Mouse (Mus musculus) forebrain, postnatal 0 days (tissue): ENCODE data around the gene Taf6. TPM values are rescaled to one million over a fixed set of nuclear protein-coding genes. Genes with fewer than 3 reads are reported as not detected.

Source experiments
- ATAC-seq: fragments of 200-750 bp; cut with Nextera tagmentation; 2 replicates; pipeline ENCODE4 v1.8.0; 2017; ENCODE audit warnings: mild to moderate bottlenecking, moderate library complexity
- DNase-seq: peaks from one replicate; pipeline ENCODE4 v3.0.0-alpha.2; 2015
- H3K27ac ChIP-seq: fragments of 300-500 bp; sonication (generic); 2 replicates; pipeline ENCODE4 v1.5.1; 2014; ENCODE audit warnings: low read depth, mild to moderate bottlenecking, antibody characterized with exemption, low read length, moderate library complexity, mixed read lengths
- H3K27me3 ChIP-seq: fragments of 300-500 bp; sonication (generic); 2 replicates; pipeline ENCODE4 v1.6.1; 2014; ENCODE audit warnings: mild to moderate bottlenecking, low read length, mixed read lengths; ENCODE audit not compliant: insufficient read depth
- H3K36me3 ChIP-seq: fragments of 300-500 bp; sonication (generic); 2 replicates; pipeline ENCODE4 v1.6.1; 2014; ENCODE audit warnings: mild to moderate bottlenecking, moderate library complexity; ENCODE audit not compliant: insufficient read depth
- H3K4me1 ChIP-seq: fragments of 300-500 bp; sonication (generic); 2 replicates; pipeline ENCODE4 v1.6.1; 2014; ENCODE audit warnings: antibody characterized with exemption; ENCODE audit not compliant: insufficient read depth
- H3K4me2 ChIP-seq: fragments of 300-500 bp; sonication (generic); 2 replicates; pipeline ENCODE4 v1.6.1; 2014; ENCODE audit warnings: low read depth, mild to moderate bottlenecking, moderate library complexity
- H3K4me3 ChIP-seq: fragments of 300-500 bp; sonication (generic); 2 replicates; pipeline ENCODE4 v1.5.1; 2014; ENCODE audit warnings: low read depth, low read length, mixed read lengths
- H3K9ac ChIP-seq: fragments of 300-500 bp; sonication (generic); 2 replicates; pipeline ENCODE4 v1.6.1; 2014; ENCODE audit warnings: mild to moderate bottlenecking
- H3K9me3 ChIP-seq: fragments of 300-500 bp; sonication (generic); 2 replicates; pipeline ENCODE4 v1.6.1; 2016; ENCODE audit warnings: low read length
- CTCF ChIP-seq: sonication (generic); IDR thresholded peaks from 2 replicates; pipeline ENCODE4 v1.5.1; 2016; ENCODE audit warnings: antibody characterized with exemption, control low read depth, low read depth
- WGBS: fragments of 180-500 bp; shearing (Covaris S2); extraction: QIAGEN DNeasy Blood & Tissue Kit; methylation state at CpG from one replicate; pipeline ENCODE4 v1.1.7; 2014; 5-methylcytosine and 5-hydroxymethylcytosine counted together
- polyA plus RNA-seq: library from polyadenylated mRNA; unstranded; fragments of >200 nt; fragmentation: Nextera tagmentation; extraction: Ambion mirVana; gene quantifications from 2 replicates; pipeline ENCODE4 v1.2.1, GENCODE M21; 2015
- total RNA-seq: library from RNA; depleted of rRNA; stranded (reverse); fragments of >200 nt; gene quantifications from 2 replicates; pipeline ENCODE4 v1.2.3, GENCODE M21; 2014; rRNA removed

The Taf6 gene
- total RNA-seq (47.6 and 55.9 TPM in 2 replicates), polyA plus RNA-seq (44.2 and 49.8 TPM in 2 replicates)

- WGBS, result under 1% methylated on average over 31 of the region's 31 CpGs
- peaks cover 23% of the 10 kb centered on the region for H3K36me3 ChIP-seq
Observed at GRCm38 (mm10) chr5:138186950-138187638, at the start of gene Taf6, which contains the start of gene Cnpy4. TSS of gene Taf6 (minus strand) at chr5:138187451. TSS of gene Cnpy4 (plus strand) at chr5:138187485.

GRCm38 (mm10) chr5:138234224-138234623 lies 47.0 kb upstream of the Taf6 start:
- no peak for TF ChIP-seq CTCF
- Histone ChIP-seq H3K4me2 (no peak overlapping the region), H3K9me3 (no peaks in the 10 kb centered on the region), H3K4me3 (no peak overlapping the region), H3K4me1 (no peaks in the 10 kb centered on the region), H3K27ac (no peak overlapping the region), H3K36me3 (no peaks in the 10 kb centered on the region), H3K9ac (no peak overlapping the region), H3K27me3 (no peaks in the 10 kb centered on the region)
- DNase-seq, result no peak
- ATAC-seq, result no peak

More at GRCm38 (mm10) chr5:138186950-138187638, at the start of gene Taf6, which contains the start of gene Cnpy4:
- ATAC-seq (peak; percentile 90), DNase-seq (peak; percentile 95)
- peak within 1 kb of the TSS; percentile 73 for H3K27ac ChIP-seq
- H3K27me3 ChIP-seq, result no peaks in the 10 kb centered on the region
- H3K9me3 ChIP-seq, result no peaks in the 10 kb centered on the region
- TF ChIP-seq CTCF, result no peak
- H3K4me2 ChIP-seq, result peak within 1 kb of the TSS; percentile 77
- H3K9ac ChIP-seq, result peak within 1 kb of the TSS; percentile 70
- H3K4me3 ChIP-seq, result peak within 1 kb of the TSS; percentile 73
- H3K4me1 ChIP-seq, result peaks cover 15% of the 10 kb centered on the region

GRCm38 (mm10) chr5:138233778-138234177 lies 46.5 kb upstream of the Taf6 start:
- H3K9me3 ChIP-seq, result no peaks in the 10 kb centered on the region
- H3K4me3 ChIP-seq, result no peak overlapping the region
- no peaks in the 10 kb centered on the region for H3K27me3 ChIP-seq
- no peak overlapping the region for H3K27ac ChIP-seq
- 83% methylated on average over 2 of the region's 2 CpGs for WGBS
- DNase-seq (no peak), ATAC-seq (no peak)
- no peak for TF ChIP-seq CTCF
- H3K9ac ChIP-seq, result no peak overlapping the region
- no peaks in the 10 kb centered on the region for H3K36me3 ChIP-seq
- no peak overlapping the region for H3K4me2 ChIP-seq
- H3K4me1 ChIP-seq, result no peaks in the 10 kb centered on the region

- Histone ChIP-seq H3K9ac (no peak overlapping the region), H3K9me3 (no peaks in the 10 kb centered on the region), H3K27me3 (no peaks in the 10 kb centered on the region), H3K36me3 (no peaks in the 10 kb centered on the region), H3K4me3 (no peak overlapping the region), H3K4me1 (no peaks in the 10 kb centered on the region), H3K4me2 (no peak overlapping the region), H3K27ac (no peak overlapping the region)
- DNase-seq (no peak), ATAC-seq (no peak)
- 98% methylated on average over 3 of the region's 3 CpGs for WGBS
- TF ChIP-seq CTCF, result no peak
Observed at GRCm38 (mm10) chr5:138229511-138229910, 42.3 kb upstream of the Taf6 start.

GRCm38 (mm10) chr5:138228026-138228425 lies 40.8 kb upstream of the Taf6 start:
- ATAC-seq, result no peak

GRCm38 (mm10) chr5:138227367-138227766 lies 40.1 kb upstream of the Taf6 start:
- Histone ChIP-seq H3K4me1 (no peaks in the 10 kb centered on the region), H3K4me2 (no peak overlapping the region), H3K9ac (no peak overlapping the region), H3K27me3 (no peaks in the 10 kb centered on the region), H3K4me3 (no peak overlapping the region), H3K27ac (no peak overlapping the region), H3K9me3 (no peaks in the 10 kb centered on the region), H3K36me3 (no peaks in the 10 kb centered on the region)
- TF ChIP-seq CTCF, result no peak
- DNase-seq, result no peak
- no peak for ATAC-seq
- WGBS, result 74% methylated on average over 2 of the region's 2 CpGs

More at GRCm38 (mm10) chr5:138228026-138228425, 40.8 kb upstream of the Taf6 start:
- H3K9me3 ChIP-seq, result no peaks in the 10 kb centered on the region
- H3K4me3 ChIP-seq, result no peak overlapping the region
- no peak for DNase-seq
- H3K36me3 ChIP-seq, result no peaks in the 10 kb centered on the region
- no peak overlapping the region for H3K4me2 ChIP-seq
- no peaks in the 10 kb centered on the region for H3K27me3 ChIP-seq
- peak; percentile 44 for TF ChIP-seq CTCF
- H3K4me1 ChIP-seq, result no peaks in the 10 kb centered on the region
- H3K9ac ChIP-seq, result no peak overlapping the region
- WGBS, result 61% methylated on average over 3 of the region's 3 CpGs
- H3K27ac ChIP-seq, result no peak overlapping the region

- Histone ChIP-seq H3K9ac (no peak overlapping the region), H3K27ac (no peak overlapping the region), H3K27me3 (no peaks in the 10 kb centered on the region), H3K4me1 (no peaks in the 10 kb centered on the region), H3K4me2 (no peak overlapping the region), H3K36me3 (no peaks in the 10 kb centered on the region), H3K9me3 (no peaks in the 10 kb centered on the region), H3K4me3 (no peak overlapping the region)
- DNase-seq (no peak), ATAC-seq (no peak)
- WGBS, result 75% methylated on average over 4 of the region's 4 CpGs
- TF ChIP-seq CTCF, result no peak
Observed at GRCm38 (mm10) chr5:138226491-138226890, 39.2 kb upstream of the Taf6 start.
